Mouse (Mus musculus) embryo, embryonic 11.5 days (tissue): Measurements from ENCODE around the gene Asl.

ENCODE experiments used
- DNase-seq: peaks from one replicate; pipeline ENCODE4 v3.0.0-alpha.2; 2012; ENCODE audit warnings: low read depth, low spot score

Gene Asl

DNA sequence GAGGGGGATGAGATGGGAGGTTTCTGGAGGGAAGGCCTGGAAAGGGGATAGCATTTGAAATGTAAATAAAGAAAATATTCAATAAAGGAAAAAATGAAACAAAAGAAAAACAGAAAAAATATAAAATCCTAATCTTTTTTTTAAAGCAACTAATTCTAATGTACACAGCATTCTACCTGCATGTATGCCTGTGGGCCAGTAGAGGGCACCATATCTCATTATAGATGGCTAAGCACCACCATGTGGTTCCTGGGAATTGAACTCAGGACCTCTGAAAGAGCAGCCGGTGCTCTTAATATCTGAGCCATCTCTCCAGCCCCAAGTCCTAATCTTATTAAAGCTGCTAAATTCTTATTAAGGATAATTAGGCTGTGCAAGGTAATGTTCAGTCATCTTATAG is 21.7 kb downstream of the Asl start:
- no peak for DNase-seq

DNA sequence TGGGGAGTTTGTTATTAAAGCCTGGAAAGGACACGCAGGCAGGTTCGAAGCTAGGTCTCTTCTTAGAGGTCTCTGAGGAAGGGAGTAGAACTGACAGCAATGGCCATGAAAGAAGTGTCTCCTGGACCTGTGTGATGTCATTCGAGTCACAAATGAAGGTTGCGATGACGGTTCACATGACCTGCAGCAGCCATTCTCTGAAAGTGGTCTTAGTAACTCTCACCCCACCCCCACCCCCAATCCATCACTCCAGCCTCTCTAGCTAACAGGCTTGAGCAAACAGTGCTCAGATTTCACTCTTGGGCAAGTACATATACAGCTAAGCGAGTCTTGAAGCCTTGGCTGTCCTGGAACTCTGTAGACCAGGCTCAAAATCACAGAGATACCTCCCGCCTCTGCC is 25.8 kb downstream of the Asl start:
- no peak for DNase-seq

DNA sequence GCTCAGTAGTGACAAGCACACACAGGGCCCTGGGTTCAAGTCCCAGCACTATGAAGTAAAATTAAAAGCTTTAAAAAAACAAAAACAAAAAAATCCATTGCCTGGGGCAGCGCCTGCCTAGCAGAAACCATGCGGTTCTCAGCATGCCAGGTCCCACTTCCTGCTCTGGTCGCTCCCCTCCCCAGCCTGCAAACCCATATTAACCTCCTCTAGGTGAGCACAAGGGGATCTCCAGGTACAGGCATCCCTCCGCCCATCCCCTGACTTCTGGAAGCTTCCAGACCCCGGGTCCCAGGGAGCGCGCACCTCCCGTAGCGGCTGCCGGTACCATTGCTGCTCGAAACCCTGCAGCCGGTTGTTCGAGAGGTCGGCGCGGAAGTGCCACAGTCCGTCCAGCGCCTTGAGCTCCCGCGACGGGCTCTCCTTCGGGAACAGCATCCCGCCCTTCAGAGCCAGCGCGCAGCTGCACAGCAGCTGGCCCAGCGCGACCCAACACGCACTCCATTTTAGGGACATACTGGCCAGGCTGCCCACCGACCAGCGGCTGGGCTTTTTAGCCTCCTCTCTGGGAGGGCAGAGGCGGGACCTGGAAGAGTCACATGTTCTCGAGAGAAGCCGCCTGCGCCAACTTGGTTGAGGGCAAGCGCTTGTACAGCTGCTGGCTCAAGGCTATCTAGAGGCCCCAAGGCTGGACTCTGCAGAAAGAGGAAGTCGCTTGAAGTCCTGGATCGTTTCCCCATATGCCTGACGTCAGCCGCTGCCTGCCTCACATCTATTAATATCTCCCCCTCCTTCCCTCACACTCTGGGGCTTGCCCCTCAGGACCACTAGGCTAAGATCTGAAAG is 26.5 kb downstream of the Asl start, which contains the start of gene Gusb:
Gene Gusb (minus strand): TSS at position 749 of the 846 bp plus-strand sequence.
- DNase-seq = peak; percentile 68

DNA sequence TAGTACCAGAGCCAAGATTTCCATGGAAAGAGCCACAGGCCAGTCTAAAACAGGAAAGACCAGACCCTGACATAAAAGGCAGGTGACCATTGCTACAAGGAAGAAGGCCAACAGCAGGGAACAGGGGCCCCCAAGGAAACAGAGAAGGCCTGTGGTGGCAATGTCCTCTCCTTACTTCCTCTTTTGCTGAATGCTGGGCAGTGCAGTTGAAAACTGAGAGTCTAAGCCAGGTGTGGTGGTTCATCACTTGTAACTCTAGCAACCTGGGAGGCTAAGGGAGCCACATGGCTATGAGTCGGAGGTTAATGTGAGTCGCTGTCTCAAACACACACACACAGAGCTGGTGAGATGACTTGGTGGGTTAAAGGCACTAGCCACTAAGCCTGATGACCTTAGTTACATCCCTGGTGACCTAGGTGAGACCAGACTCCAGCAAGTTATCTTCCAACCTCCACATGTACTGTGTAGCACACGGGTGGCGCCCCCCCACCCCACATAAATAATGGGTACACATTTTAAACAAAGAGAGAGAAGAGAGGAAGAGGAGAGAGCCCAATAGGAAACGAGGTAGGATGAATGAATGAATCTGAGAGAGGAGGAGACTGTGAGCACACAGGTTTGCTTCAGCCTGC is 27.6 kb downstream of the Asl start:
- no peak for DNase-seq

DNA sequence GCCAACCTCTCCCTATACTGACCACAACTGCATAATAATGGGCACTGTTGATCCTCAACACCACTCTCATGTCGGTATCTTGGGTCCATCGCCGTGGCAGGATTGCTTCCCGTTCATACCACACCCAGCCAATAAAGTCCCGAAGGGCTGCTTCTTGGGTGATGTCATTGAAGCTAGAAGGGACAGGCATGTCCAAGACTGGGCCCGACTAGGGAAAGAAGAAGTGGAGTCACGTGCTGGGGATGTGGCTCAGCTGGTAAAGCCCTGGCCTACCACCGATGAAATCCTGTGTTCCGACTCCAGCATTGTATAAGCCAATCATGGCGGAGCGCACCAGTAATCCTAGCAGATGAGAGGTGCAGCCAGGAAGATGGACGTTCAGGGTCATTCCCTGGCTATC is 28.3 kb downstream of the Asl start:
- no peak for DNase-seq

DNA sequence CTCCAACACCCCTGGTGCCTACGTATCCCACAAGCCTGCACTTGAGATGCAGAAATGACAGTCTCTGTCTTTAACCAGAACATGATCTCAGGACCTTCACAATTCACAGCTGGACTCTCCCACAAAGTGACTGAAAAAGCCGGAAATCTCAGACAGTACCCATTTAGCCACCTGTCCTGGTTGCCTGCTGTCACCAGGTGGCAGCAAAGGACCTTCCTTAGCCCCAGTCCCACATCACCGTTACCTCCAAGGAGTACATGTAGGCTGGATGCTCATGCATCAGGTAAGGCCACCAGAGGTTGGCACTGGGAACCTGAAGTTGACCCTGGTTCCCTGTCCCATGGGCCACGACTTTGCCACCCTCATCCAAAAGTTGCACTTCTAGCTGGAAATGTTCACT is 29.9 kb downstream of the Asl start:
- peak; percentile 57 for DNase-seq

DNA sequence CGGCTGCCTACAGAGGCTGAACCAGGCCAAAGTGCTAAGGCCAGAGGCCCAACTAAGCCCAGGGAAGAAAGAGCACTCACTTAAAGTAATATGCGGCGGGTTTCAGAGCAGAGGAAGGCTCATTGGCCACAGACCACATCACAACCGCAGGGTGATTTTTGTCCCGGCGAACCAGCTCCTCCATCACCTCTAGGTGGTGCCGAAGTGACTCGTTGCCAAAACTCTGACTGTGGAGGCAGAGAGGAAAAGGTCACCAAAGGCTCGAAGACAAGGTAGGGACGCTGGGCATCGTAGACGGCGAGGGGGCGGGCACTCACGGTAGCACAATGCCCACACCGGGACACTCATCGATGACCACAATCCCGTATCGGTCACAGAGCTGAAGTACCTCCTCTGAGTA is 31.3 kb downstream of the Asl start:
- no peak for DNase-seq

DNA sequence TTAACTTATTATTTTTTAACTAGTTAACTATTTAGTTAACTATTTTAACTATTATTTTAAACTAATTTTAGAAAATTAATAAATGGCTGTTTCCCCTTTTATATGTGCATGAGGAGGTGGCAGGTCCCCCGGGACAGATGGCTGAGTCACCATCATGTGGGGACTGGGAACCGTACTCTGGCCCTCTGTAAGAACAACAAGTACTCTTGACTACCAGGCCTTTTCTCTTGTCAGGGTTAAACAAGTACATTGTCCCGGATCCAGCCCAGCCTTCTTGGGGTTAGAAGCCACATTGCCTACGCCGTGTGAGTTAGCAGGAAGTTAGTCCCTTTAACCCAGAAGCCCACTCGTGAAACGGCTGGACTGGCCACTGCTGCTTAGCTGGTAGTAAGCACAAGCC is 34.1 kb downstream of the Asl start:
- DNase-seq = no peak

DNA sequence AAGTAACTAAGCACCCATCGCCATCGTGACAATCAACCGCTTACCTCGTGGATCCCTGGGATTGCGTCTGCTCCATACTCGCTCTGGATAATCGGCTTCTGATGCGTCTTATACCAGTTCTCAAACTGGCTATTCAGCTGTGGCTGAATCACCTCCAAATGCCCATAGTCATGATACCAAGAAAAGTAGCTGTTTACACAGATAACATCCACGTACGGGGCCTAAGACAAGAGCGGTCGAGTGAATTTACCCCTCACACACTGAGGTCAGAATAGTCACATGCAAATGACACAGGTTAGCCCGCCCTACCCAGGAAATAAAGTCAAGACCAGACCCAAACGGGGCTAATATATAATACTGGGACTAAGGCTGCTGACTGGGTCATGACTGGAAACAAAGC is 35.7 kb downstream of the Asl start:
- DNase-seq = no peak

DNA sequence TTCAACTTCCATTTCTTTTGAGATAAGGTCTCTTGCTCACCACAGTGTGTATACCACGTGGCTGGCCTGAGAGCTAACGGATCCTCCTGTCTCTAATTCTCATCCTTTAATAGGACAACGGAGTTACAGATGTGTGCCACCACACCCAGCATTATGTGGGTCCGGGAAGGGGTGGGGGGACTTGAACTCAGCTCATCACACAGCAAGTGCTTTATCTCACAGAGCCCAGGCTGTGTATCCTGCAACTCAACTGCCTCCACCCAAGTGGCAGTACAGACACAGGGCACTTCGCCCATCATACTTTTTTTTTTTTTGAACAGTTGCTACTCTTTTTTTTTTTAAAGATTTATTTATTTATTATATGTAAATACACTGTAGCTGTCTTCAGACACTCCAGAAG is 37.1 kb downstream of the Asl start:
- DNase-seq = no peak

DNA sequence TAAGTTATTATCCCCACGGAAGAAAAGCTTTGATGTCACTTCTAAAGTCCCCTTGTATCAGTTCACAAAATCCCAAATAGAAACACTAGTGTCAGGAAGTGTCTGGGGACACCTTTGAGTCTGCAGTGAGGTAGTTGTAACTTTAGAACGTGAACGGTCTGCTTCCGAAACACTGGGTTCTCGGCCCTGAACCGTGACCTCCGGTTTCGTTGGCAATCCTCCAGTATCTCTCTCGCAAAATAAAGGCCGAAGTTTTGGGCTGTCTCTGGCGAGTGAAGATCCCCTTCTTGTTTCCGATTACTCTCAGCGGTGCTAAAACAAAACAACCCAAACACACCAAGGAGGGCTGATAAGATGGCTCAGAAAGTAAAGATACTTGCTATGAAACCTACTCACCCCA is 39.7 kb downstream of the Asl start:
- DNase-seq = no peak

DNA sequence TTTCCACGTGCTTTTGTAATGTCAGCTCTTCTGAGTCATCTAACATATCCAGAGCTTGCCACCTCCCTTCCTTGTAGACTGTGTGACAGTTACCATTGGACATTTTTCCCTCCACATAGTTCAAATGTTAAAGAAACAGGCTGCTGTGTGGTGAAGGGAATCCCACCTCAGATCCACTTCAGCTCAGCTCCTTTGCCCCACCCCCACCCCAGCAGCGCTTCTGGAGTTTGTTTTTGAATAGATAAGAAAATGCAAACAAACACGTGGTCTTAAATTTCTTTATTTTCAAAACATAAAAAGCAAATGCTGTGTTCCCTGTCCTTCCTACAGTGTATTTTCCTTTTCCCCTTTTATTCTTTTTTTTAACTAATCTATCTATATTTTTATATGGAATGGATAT is 48.8 kb downstream of the Asl start:
- no peak for DNase-seq

DNA sequence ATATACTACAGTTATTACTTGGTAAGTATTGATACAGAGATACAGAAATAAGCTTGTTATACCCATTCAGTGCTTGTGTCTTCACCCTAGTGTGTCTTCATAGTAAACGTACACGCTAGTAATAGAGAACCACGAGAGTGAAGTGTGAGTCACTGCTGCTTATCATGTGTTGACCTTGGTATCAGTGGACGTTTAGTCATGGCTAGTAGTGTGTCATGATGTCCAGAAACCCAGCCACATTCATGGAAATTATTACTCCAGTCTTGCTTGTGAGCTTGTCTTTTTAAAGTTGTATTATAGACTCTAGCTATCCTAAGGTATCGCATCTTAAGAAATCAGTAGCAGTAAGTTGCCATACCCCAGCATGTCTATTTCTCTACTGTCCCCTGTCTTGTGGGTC is 50.4 kb downstream of the Asl start:
- no peak for DNase-seq

DNA sequence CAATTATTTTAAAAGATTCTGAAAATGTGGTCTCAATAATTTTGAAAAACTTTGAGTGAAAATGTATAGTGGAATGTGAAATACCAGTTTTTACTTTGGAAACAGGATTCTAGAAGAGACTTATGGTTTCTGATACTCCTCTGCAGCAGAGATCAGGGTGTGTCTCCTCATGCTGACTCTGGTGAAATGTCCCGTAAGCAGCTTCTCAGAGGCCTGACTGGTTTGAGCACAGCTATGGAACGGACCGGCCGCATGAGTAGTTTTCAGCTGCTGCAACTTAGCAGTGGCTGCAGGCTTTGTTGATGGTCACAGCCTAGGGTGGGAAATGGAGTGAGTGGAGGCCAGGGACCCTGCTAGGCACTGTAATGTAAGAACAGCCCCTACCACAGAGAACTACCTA is 51.3 kb downstream of the Asl start:
- no peak for DNase-seq

DNA sequence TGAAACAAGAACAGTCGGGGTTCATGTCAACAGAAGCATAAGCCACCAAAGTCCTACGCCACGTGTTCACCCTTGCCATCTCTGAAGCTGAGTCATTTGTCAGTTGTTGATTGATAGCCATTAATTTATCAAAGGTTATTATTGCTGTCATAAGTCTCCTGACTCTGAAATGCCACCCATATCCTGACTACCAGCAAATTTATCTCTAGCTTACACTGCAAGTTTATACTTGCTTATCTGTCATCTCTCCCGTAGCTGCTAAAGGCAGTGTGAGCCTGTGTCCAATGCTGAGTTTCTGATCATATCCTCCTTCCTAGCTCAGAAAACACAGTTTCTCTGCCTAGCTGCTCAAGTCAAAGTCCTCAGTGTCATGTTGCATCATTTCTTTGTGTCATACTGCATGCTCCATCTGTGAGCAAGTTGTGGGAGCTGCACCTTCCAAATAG is 54.2 kb downstream of the Asl start:
- no peak for DNase-seq

DNA sequence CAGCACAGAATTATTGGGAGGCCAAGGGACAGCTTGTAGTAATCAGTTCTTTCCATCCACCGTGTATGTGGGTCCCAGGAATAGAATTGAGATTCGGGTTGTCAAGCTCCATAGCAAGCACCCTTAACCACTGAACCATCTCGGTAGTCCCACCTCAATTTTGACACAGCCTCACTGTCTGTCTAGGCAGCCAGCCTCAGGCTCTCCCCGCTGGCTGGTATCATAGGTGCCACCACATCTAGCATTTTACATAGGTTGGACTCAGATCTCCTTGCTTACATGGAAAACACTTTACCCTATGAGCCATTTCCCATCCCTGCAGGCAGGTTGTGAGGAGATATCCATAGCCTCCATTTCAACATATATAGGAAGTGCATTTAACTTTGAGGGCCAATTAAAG is 54.7 kb downstream of the Asl start:
- DNase-seq = no peak

DNA sequence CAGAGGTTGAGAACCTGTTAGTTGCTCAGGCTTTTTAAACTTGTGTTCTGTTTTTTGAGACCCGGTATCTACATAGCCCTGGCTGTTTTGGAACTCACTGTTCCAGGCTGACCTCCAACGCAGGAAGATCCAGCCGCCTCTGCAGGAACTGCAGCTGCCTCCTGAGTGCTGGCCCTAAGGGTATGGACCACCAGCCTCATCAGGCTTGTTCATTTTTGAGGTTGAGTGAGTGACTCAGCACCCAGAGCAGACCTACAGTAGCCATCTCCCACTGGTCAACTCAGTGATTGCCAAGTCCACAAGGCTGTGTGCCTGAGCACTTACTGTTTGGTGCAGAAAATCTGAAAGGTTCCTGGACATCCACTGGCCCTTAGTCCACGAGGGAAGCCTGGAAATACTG is 57.6 kb downstream of the Asl start:
- DNase-seq = no peak

DNA sequence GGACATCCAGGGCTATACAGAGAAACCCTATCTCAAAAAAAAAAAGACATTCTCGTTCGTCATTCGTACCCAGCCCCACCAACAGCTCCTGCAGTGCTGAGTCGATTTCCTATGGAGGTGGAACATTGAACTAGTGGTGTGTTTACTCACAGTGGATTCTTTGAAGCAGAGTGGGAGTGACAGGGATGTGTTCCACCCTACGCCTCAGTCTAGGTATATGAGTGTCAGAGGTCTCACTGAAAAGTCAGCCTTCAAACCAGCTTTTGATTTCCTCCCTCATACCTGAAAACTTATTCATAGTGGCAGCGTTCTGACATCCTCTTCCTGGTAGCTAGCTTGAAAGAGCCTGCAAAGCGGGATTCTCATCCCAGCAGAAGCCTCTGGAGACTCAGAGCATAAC is 60.6 kb downstream of the Asl start:
- DNase-seq = no peak

DNA sequence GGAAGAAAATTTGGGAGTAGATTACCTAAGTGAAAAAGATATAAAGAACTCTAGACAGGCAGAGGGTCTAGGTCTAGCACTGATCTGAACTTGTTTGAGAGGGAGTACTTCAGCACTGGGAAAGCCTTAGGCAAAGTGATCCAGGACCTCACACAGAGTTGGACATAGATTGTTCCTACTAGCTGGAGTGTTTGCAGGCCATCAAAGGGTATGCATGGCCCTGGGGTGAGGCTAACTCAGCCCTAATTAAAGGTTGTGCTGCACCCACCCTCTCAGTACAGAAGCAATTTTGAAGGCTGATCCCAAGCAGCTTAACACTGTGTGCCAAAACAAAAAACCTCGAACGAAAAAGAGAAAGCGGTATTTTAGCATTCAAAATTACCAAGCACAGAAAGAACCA is 62.6 kb downstream of the Asl start:
- DNase-seq = no peak

DNA sequence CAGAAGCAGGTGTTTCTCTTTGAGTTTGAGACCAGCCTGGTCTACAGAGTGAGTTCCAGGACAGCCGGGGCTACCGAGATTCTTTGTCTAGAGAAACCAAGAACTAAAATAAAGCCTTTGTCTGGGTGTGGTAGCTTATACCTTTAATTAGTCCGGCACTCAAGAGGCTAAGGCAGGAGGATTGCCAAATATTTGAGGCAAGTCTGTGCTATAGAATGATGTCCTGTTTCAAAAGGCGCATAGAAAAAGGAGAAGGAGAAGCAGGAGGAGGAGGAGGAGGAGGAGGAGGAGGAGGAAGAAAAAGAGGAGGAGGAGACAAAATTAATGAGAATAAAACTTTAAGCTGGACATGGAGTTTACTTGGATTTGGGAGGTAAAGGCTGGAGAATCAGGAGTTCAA is 65.8 kb downstream of the Asl start:
- DNase-seq = no peak
